Mouse (Mus musculus) R1 (cell line): ENCODE measurements at regions not wholly inside any gene's neighbourhood (a gene's known extent, or its start where the extent isn't known, plus 50 kb on each side); places are given as distances from the start of the nearest gene placed in this dataset.

ENCODE experiments used
- DNase-seq: peaks from one replicate; pipeline ENCODE4 v3.0.0-alpha.2; 2018; ENCODE audit warnings: low read depth, low spot score

GRCm38 (mm10) chr10:46905337-46905736 lies 1327.7 kb downstream of the Hace1 start:
- no peak for DNase-seq

- DNase-seq, result peak; percentile 71
Observed at GRCm38 (mm10) chr10:46922527-46923200, 1345.0 kb downstream of the Hace1 start.

GRCm38 (mm10) chr10:46934311-46934710 lies 1356.7 kb downstream of the Hace1 start:
- DNase-seq, result no peak

- DNase-seq, result peak; percentile 10
Observed at GRCm38 (mm10) chr10:46936248-46936970, 1358.8 kb downstream of the Hace1 start.

- DNase-seq, result no peak
Observed at GRCm38 (mm10) chr10:46939338-46939737, 1361.7 kb downstream of the Hace1 start.

GRCm38 (mm10) chr10:46939819-46940218 lies 1362.2 kb downstream of the Hace1 start:
- DNase-seq, result no peak

GRCm38 (mm10) chr10:46952940-46953339 lies 1375.3 kb downstream of the Hace1 start:
- no peak for DNase-seq

GRCm38 (mm10) chr10:46954701-46955100 lies 1377.1 kb downstream of the Hace1 start:
- DNase-seq, result no peak

GRCm38 (mm10) chr10:46980410-46980809 lies 1402.8 kb downstream of the Hace1 start:
- no peak for DNase-seq

- no peak for DNase-seq
Observed at GRCm38 (mm10) chr10:46999701-47000100, 1422.1 kb downstream of the Hace1 start.

GRCm38 (mm10) chr10:47028765-47029164 lies 1451.1 kb downstream of the Hace1 start:
- DNase-seq, result no peak

GRCm38 (mm10) chr10:47054672-47055071 lies 1477.0 kb downstream of the Hace1 start:
- no peak for DNase-seq

GRCm38 (mm10) chr10:47102551-47102950 lies 1524.9 kb downstream of the Hace1 start:
- no peak for DNase-seq
